8 mouse cellular contexts compared by ENCODE assay signal in the genomic region with DNA sequence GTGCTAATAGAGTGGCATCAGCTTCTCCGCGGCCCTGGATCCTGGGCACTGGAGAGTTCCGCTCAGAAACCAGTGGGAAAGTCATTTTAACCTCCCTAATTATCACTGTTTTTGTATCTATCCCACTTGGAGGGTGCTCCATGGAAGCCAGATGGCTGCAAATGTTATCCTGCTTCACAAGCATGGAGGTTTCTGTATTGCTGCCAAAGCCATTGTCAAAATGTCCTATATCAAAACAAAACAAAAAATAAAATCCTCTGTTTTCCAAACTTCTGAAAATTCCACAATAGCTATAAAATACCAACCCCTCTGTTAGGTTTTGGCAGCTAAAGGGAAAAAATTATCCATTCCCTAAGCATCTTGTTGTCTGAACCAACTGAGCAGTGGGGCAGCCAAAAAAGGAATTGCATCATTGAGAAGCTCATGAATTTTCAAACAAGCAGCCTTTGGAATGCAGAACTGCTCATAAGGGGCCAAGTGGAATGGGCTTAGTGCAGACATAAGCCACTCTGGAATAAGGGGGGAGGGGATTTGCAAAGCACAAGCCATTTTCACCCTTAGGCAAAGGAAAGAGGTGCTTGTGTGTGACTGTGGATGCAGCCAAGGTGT.
DNase-seq lines count a peak whose midpoint lies in the region; ATAC-seq lines count a peak whose summit lies in the region.

No protein-coding gene starts in this region.

- intact Hi-C loops in heart, postnatal 14 days (cut with DNase I) = no loop called here

- ATAC-seq in cerebellum, adult (ENCODE audit: insufficient number of reproducible peaks, low FRiP score, low TSS enrichment) = peak; percentile 96

- peak; percentile 9 to 18 for DNase-seq in heart, adult 18-20 months
- no peak for DNase-seq in heart, postnatal 4 days
- peak; percentile 2 to 7 for DNase-seq in heart, postnatal 14 days
- peak; percentile 12 for DNase-seq in lung, postnatal 25 days (ENCODE audit: low spot score)
- DNase-seq in thymus, postnatal 14 days = no peak
- no peak for DNase-seq in liver
- DNase-seq in kidney, postnatal 25 days = no peak

Comparison
In these comparisons a context has a peak if more than half of its experiments do, and no peak if none do; other contexts are left out.
1. DNase-seq: peak in heart, adult 18-20 months (2 of 2), heart, postnatal 14 days (2 of 2) and lung, postnatal 25 days (single experiment); none in heart, postnatal 4 days (single experiment), thymus, postnatal 14 days (single experiment), liver (single experiment) and kidney, postnatal 25 days (0 of 2).